Mouse (Mus musculus) thymus, postnatal 36 days (tissue): ENCODE measurements around the gene Lrrfip1.

Experiments
- DNase-seq, 2 experiments: peaks; one replicate each; pipeline ENCODE4 v3.0.0; 2022; ENCODE audit warnings: mixed read lengths in 2 of 2

Lrrfip1 gene

DNA sequence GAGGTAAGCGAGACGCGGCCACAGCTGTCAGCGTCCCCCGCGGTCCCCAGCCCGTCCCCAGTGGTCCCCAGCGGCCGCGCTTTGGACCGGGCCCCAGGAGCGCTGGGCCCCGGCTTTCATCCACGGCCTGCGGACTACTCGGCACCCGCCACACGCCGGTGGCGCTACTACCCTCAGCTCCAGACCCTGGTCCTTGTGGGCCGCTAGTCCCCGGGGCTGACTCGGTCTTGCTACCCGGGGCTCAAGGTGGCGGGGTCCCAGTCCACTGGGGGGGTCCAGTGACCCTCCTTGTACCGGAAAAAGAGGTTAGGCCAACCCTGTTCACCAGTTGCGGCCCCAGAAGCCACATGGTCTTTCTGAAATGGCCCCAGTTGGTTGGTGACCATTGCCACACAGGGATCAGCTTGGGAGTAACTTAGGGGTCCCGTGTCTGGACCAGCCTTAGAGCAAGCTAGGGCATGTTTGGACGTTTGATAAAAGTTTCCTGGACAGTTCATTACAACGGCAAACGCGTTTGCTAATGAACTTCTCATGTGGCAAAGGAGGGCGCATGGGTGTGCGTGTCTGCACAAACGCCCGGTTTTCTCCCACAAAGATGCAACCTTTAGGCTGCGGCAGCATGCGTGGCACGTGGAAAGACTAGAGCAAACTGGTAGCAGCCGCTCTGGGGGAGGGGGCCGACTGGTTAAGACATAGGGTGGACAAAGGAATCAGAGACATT lies 514 bp downstream of the Lrrfip1 start:
- DNase-seq: no peak

DNA sequence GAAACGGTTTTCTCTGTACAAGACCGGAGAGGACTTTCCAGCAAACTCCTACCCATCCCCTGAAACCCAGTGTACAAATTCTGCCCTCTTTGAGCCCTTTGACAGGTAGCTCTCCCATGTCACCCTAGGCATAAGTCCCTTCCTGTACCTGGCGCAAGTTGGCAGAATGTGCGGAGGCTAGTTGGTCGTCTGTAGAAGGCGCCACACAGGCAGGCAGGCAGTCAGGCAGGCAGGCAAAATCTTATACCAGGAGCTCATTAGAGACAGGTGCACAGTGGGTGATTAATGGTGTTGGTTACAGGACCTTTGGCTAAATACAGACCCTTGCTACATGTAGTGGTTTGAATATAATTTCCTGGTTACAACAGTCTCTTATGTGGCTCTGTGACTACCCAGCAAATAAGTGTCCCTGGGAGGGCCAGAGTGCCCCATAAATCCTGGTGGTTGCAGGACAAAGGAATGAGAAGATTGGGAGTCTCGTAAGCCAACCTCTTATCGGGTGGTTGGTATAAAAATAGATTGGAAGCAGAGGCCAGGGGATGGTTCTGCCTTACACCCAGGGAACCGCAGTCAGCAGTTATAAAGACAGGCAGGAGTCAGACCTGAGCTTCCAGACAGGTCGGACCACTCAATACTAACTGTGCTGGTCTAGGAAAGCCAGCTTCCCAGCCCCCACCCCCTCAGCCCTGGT lies 1.5 kb downstream of the Lrrfip1 start:
- no peak for DNase-seq

DNA sequence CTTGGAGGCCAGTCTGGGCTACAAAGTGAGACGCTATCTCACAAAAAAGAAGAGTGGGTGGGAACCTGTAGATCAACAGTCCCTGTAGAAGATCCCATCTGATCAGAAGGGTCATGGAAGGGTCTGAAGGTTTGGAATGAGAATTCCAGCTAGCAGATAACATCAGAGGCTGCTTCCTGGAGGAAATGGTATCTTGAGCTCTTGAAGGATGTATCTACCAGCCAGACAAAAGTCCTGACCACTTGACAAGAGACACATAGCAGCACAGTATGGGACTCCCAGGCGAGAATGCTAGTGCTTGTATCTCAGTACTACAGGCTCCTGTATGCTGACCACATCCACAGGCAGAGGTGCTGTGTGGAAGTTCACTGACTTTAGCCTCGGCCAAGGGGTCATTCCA lies 2.6 kb downstream of the Lrrfip1 start:
- no peak for DNase-seq

DNA sequence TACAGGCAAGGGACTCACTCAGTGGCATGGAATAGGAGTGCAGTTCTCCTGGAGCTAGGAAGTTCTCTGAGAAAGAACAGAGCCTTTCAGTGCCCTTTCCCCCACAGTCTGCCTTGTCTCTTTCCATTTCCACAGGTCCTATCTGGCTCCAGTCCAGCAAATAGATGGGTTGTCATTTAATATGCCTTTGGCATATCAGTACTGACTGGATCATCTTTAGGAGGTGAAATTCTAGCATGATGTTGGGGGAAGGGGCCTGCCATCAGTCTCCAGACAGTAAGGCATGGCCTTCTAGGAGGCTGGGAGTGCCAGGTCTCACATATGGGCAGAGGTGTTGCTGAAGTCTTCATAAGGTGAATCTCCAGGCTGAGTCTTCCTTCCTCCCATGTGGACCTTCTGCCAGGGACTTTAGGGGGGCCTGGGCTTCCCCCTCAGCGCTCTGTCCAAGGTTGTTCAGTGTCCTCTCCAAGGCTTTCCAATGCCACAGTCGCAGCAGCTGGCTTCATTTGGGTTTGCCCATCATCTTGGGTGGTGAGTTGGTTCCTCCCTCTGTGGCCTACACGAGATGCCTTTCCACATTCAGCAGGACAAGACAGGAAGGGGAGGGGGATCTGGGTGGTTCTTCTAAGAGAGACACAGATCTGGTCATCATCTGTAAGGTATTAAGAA lies 3.5 kb downstream of the Lrrfip1 start:
- no peak for DNase-seq

DNA sequence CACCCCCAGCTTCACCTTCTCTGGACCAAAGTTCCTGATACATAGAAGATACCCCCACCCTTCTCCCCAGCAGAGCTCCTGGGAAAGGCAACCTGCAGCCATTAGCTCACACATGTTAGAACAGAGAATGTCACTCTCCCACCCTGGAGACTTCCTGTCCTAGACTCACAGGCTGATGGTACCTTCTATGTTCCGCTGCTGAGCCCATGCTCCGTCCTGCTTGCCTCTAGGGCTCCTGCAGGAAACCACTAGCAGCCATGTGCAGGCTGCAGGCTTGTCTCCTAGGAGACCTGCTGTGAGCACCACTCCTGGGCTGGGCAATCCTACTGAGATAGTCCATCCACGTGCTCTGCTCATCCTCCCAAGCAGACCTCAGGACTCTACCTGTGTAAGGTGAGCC lies 4.1 kb downstream of the Lrrfip1 start:
- no peak for DNase-seq

DNA sequence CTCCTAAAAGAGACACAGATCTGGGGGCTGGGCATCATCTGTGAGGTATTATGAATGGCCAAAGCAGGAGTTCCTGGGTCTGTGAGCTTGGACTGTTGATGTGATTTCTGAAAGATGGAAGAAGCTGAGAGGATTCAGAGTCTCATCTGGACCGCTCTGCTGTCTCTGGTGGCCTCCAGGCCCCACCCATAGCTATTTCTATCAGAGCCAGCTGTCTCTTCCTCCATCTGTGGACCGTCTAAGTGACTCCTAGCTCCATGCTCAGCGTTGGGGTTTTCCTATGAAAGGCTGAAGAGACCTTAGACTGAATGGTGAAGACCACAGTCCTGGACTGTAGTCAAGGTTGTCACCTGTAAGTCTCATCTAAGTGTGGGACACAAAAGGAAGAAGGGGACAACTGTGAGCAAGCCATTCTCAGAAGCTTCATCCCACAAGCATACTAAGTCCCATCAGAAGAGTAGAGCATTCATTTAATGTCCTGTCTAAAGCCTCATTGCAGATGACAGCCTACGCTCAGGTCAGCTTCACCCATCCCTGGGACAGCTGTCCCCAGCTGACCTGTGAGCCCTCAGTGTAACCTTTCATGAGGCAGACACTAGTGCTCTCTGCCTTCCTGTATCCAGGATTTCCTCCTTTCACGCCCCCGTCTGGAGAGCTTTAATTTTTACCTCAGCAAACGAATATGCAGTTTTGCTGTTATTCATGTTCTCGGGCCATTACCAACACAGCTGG lies 5.2 kb downstream of the Lrrfip1 start:
- DNase-seq: no peak

DNA sequence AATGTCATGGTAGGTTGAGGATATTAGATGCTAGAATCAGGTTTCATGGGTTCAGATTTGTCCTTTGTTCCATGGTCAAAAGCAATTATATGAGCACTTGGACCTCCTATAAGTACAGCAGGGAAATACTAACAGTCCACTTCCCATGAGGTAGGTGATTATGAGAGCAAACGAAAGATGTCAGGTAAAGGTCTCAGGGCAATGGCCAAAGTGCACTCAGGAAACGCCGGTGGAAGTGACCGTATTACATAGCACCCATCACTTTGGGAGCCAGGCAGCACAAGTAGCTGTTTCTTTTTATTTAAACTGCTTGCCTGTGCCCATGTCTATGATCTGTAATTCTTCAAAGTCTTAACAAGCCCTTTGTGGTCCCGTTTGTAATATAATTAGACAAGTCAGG lies 7.5 kb downstream of the Lrrfip1 start:
- no peak for DNase-seq

DNA sequence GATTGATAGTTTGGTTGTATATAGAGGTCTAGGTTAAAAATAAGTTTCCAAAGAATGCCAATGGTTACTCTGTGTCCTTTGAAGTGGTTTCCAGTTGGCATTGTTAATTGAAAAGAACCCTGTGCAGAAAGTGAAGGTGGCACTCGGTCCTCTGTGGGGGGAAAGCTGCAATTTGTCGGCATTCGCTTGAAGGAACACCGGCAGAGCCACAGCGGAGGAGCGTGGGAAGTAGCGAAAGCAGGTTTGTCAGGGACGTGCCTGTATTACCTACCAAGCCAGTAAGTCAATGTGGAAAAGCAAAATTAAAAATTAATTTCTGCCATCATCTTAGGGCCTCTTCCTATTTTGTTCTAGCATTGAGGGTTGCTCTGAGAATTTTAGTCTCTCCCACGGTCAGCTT lies 8.2 kb downstream of the Lrrfip1 start:
- DNase-seq: no peak

DNA sequence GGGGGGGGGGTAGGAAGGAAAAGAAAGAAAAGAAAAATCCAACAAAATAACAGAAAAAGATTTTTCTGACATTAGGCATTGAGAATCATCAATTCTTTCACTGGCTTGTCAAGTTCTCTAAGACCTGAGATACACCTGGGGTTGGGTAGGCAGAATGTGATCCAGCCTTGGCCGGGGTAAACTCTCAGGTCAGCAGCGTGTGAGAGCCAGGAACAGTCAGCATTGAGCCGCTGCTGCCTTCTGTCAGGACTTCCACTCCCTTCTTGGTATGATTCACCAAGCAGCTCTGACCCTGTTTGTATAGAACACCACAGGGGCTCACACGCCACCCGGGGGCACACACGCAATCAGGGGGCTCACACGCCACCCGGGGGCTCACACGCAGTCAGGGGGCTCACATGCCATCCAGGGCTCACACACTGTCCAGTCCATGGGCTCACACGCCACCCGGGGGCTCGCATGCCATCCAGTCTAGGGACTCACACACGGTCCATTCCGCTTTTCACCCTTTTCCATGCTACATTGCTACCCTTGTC lies 9.7 kb downstream of the Lrrfip1 start:
- no peak for DNase-seq

DNA sequence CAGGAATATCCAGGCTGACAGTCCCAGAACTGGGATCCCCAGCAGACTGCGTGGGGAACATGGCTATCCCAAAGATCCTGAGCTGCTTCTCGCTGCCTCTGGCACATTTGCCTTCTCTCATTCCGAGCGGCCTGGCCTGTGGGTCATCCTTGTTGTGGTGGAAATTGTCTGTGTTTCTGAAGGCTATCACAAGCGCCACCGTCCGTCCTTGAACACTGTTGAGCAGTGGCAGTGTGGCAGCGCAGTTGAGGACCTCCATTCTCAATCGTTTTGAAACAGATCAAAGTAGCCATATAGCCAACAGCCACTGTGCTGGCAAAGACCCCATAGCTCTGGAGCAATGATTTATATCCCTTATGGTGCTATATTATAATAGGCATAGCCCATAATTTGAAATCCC lies 10.2 kb downstream of the Lrrfip1 start:
- DNase-seq: no peak

DNA sequence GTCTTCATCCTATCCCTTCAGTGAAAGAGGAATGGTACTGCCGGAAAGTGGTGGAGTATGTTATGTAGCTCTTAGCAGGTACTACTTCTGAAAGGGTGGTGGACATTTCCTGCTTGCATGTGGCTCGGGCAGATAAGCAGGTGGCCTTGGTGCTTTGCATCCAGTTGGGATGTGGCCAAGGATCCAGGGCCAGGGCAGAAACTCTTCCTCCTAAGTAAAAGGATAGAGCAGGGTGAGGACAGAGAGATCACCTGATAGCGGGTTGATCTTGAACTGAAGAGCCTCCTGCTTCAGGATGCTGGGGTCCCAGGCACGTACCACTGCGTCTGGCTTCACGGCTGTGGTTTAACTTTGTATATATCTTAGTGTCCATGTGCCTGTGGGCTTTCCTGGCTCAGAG lies 10.7 kb downstream of the Lrrfip1 start:
- no peak for DNase-seq

DNA sequence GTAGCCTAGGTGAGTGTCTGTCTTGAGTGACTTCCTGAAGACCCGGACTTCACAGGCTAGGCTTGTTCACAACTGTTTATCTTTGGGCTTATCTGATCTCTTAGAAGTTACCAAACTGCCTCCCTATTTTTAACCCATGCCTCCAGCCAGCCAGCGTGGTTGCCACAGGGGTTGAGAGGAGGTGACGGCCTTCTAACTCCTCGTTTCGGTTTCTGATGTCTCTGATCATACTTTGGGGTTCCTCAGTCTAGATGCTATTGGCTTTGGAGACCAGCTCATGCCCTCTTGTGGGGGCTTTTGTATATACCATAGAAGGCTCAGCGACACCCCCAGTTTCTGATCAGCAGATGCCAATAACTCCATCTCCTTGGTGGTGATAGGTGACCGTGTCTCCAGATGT lies 11.7 kb downstream of the Lrrfip1 start:
- no peak for DNase-seq

DNA sequence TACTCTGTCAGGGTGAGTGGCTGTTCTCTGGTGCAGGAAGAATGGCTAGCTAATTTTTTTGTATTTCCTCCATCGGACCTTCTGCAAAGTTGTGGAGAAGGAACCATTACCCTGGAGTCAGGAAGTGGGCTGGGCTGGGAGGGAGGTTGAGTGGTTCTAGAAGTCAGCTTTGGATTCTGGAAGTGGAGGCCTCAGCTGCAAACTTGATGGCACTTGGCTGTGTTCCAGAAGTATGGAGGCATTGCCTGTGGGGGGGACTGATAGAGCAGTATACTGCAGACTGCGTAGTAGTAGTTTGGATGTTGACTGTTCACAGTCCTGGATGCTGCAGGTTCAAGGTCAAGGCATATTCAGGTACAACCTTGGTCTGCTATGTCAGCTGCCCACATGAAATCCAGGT lies 12.2 kb downstream of the Lrrfip1 start:
- no peak for DNase-seq

DNA sequence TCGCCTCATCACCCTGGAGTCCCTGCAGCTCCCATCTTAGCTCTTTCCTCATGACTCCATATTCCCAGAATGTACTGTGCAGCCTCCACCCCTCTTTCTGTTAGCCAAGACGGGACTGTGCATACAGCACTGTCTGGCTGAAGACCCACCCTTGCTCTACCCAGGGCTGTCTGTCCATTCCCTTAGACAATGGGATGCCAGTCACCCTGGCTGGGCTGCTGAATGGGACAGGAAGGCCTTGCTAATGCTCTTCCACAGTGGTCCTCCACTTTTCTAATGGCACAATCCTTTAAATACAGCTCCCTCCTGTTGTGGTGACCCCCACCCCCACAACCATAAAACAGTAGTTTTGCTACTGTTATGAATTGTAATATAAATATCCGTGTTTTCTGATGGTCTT lies 12.8 kb downstream of the Lrrfip1 start:
- DNase-seq: no peak

DNA sequence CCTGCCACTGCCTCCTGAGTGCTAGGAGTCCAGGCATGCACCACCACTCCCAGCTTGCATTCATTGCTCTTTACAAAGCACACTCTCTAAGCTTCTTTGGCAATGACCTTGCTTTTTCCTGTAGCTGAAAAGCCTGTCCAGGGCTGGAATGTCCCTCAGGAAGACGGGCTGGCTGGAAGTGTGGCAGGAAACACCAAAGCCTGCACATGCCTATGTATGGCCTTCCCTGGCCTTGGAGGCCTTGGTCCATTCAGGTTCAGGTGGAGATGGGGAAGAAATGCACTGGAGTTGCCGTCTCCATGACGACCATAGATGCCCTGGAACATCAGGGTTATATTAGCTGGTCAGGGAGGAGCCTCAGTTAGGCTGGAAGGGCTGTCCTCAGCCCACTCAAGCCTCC lies 15.3 kb downstream of the Lrrfip1 start:
- no peak for DNase-seq

DNA sequence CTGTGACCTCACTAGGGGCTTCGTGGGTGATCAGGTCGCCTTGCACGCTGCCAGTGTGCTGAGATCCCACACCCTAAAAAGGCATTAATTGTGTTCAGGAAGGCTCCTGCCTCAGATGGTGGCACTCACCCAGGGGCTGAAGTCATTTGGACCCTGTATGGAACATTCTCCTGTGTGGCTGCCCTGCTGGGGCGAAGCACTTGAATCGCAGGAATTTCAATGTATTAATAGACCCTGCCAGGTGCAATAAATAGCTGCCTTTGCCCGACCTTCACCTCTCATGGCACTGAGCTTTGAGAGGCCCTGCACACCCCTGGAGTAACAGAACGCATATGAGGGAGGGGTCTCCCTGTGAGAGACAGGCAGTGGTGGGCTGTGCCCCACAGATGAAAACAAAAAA lies 17.0 kb downstream of the Lrrfip1 start:
- no peak for DNase-seq

DNA sequence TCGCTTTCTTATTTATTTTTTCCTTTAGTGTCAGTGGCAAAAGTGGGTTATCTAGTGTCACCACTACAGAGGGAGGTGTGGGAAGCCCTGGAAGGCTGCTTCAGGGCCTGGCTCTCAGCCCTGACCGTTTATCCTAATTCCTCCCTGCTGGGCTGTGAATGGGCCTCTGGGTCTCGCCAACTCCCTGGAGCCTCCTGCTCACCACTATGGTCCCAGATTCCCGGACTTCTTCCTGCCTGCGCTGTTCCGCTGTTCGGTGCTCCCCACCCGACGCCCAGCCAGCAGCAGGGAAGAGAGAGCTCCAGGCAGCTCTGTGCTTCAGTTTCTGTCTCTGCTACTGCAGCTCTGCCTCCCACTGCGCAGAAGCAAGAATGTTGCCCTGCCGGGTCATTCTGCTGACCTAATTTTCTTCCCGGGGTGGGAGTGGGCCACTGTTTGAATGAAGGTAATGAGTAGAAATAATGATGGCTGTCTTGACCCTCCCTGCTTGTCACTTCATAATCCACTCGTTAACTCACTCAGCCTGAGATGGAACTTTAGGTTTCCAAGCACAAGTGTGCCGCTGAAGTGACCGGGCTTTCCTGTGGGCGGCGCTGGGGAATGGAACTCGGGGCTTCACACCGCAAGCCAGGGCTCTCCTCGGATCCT lies 18.7 kb downstream of the Lrrfip1 start:
- DNase-seq: no peak

DNA sequence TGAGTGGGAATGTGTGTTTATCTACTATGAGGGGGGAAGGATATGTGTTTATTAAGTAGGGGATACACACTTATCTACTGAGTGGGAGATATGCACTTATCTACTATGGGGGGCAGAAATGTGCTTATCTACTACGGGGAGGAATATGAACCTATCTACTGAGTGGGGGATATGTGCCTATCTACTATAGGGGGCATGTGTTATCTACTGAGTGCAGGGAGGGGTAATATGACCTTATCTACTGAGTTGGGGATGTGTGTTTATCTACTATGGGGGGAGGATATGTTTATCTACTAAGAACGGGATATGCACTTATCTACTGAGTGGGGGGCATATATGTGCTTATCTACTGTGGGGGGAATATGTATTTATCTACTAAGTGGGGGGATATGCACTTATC lies 20.8 kb downstream of the Lrrfip1 start:
- DNase-seq: no peak

DNA sequence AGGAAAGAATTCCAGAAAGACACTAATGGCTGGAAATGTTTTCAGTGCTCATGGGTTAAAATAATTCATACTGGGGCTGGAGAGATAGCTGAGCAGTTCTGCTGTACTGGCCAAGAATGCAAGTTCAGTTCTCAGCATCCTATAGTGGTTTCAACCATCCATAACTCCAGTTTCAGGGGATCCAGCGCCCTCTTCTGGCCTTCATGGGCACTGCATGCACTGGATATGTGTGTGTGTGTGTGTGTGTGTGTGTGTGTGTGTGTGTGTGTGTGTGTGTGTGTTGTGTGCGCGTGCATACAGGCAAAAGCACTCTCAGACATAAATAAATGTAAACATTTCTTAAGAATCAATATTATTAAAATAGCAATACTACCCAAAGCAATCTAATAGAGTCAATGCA lies 22.8 kb downstream of the Lrrfip1 start:
- peak; percentile 32 to 37 for DNase-seq

DNA sequence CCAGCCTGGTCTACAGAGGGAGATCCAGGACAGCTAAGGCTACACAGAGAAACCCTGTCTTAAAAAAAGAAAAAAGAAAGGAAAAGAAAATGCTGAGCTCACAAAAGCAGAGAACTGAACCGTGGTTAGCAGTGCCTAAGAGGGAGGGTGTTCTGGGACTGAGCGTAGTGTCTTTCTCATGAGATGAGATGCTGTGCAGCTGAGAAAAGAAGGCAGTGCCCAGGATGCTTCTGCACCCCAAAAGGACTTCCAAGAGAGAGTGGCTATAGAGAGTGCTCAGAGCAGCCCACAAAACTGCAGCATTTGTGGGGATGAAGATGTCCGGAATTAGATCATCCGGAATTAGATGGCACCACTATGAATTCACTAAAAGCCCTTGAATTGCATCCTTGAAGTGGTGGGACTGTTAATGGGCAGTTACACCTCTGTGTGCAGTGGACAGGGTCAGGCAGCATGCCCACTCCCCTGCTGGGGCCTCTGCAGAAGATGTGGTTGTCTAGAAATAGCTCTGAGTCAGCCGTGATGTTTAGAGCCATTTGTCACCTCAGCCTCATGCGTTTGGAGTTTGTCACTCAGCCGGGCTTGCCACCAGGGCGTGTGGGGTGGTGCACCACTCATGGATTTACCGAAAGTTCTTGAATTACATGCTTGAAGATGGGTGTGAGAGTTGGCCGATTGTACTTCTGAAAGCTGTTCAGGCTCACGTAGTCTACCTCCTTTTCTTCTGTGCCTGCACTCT lies 23.8 kb downstream of the Lrrfip1 start:
- DNase-seq: no peak

DNA sequence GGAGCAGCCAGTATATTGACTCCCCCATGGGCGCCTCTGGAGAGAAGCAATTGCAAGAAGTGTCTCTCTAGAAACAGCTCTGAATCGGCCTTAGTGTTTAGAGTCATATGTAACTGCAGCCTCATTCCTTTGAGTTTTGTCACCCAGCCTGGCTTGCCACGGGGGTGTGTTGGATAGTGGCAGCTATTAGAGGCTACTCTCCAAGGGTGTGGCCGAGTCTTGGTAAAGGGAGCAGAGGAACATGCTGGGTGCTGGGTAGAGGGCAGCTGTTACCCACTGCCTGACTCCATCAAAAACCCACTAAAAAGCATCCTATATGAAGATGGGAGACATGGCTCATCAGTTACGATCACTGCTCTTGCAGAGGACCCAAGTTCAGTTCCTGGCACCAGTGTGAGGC lies 24.7 kb downstream of the Lrrfip1 start:
- DNase-seq: no peak

DNA sequence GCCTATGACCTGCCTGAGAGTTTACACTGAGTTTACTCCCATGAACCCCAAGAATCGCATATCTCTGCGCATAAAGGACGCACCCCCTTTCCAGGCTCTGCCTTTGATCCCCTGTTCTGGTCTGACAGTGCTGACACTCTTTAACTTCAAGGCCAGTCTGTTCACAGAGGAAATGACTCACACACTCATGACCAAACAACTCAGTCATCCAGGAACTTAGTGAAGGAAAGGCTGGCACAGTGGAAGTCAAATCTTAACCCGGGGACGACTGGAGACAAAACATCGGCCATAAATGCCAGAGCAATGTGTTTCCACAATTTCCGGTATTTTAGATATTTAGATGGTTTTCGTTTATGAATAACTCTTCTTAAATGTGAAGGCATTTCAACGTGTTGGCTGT lies 25.4 kb downstream of the Lrrfip1 start:
- DNase-seq: no peak
